Mouse (Mus musculus) gastrocnemius, adult 18-20 months (tissue): Measurements from ENCODE around the gene Prss41. TPM values are rescaled to one million over a fixed set of nuclear protein-coding genes. Genes with fewer than 3 reads are reported as not detected.

Experiments
- microRNA-seq: library from miRNA; unstranded; fragments of <30 nt; microRNA quantifications from one replicate; pipeline ENCODE4 v1.2.0, GENCODE M21; 2021
- total RNA-seq, 2 experiments: library from RNA; stranded (reverse); gene quantifications; 2 replicates each; pipeline ENCODE4 v1.2.3; 2021

Prss41 gene
- total RNA-seq, 2 experiments from 2014 or later, result not detected

Small RNAs within 50 kb of the gene (microRNA-seq; reads per million reads assigned to microRNA genes)
- gene Mir5125, result 1.7 reads per million

Other genes starting within 250 kb of the Prss41 start
- gene Zfp13, start 244.7 kb downstream of the Prss41 start, total RNA-seq, result 1 to 10 TPM; 2.5 to 2.9 TPM
- gene Zscan10, start 243.3 kb downstream of the Prss41 start, total RNA-seq, result not detected
- gene Mmp25, start 198.9 kb downstream of the Prss41 start, total RNA-seq, result under 1 TPM in 1 of 2 experiments, not detected in 1; 0.07 TPM
- gene Bicdl2, start 183.7 kb downstream of the Prss41 start, total RNA-seq, result not detected
- gene Hcfc1r1, start 170.6 kb downstream of the Prss41 start, total RNA-seq, result 100 to 1,000 TPM; 135 to 138 TPM
- 1 to 10 TPM; 6.9 to 9.9 TPM for gene Thoc6, start 170.3 kb downstream of the Prss41 start, total RNA-seq
- 10 to 100 TPM; 19.6 to 99.5 TPM for gene Tnfrsf12a, start 166.7 kb downstream of the Prss41 start, total RNA-seq
- not detected for gene Cldn6, start 164.9 kb downstream of the Prss41 start, total RNA-seq
- under 1 TPM in 1 of 2 experiments, not detected in 1; 0.21 TPM for gene Cldn9, start 160.1 kb downstream of the Prss41 start, total RNA-seq
- not detected for gene 1520401A03Rik, start 121.4 kb downstream of the Prss41 start, total RNA-seq
- under 1 TPM; 0.32 to 0.57 TPM for gene Pkmyt1, start 117.8 kb downstream of the Prss41 start, total RNA-seq
- 1 to 10 TPM; 2.3 to 2.8 TPM for gene Paqr4, start 103.3 kb downstream of the Prss41 start, total RNA-seq
- not detected for gene Kremen2, start 98.3 kb downstream of the Prss41 start, total RNA-seq
- 10 to 100 TPM; 50.0 to 59.2 TPM for gene Flywch1, start 72.6 kb downstream of the Prss41 start, total RNA-seq
- not detected for gene Flywch2, start 58.1 kb downstream of the Prss41 start, total RNA-seq
- 100 to 1,000 TPM; 145 to 160 TPM for gene Srrm2, start 53.6 kb downstream of the Prss41 start, total RNA-seq
- gene Elob, start 15.0 kb downstream of the Prss41 start, total RNA-seq, result 100 to 1,000 TPM; 394 to 418 TPM
- not detected for gene Prss33, start 8.1 kb downstream of the Prss41 start, total RNA-seq
- gene Prss32, start 317 bp downstream of the Prss41 start, total RNA-seq, result not detected
- gene Prss21, start 23.9 kb upstream of the Prss41 start, total RNA-seq, result not detected
- not detected for gene Dcpp1, start 36.7 kb upstream of the Prss41 start, total RNA-seq
- not detected for gene Dcpp2, start 36.7 kb upstream of the Prss41 start, total RNA-seq
- gene Dcpp3, start 73.3 kb upstream of the Prss41 start, total RNA-seq, result not detected
- not detected for gene Sbp, start 97.5 kb upstream of the Prss41 start, total RNA-seq
- not detected for gene Sbpl, start 111.1 kb upstream of the Prss41 start, total RNA-seq
- gene Prss30, start 136.4 kb upstream of the Prss41 start, total RNA-seq, result not detected
- not detected for gene Prss22, start 153.9 kb upstream of the Prss41 start, total RNA-seq
- not detected for gene Prss27, start 194.0 kb upstream of the Prss41 start, total RNA-seq
- 1 to 10 TPM; 6.1 to 7.8 TPM for gene Kctd5, start 229.3 kb upstream of the Prss41 start, total RNA-seq